Mouse (Mus musculus) macrophage (primary cell): Measurements from ENCODE around the gene Ctnna2. TPM values are rescaled to one million over a fixed set of nuclear protein-coding genes. Genes with fewer than 3 reads are reported as not detected.

Experiments
- H3K27ac ChIP-seq: fragments of 350-480 bp; formaldehyde crosslinking; 2 replicates; pipeline ENCODE4 v1.9.0; 2021
- H3K36me3 ChIP-seq: fragments of 350-480 bp; formaldehyde crosslinking; 2 replicates; pipeline ENCODE4 v1.9.0; 2021; ENCODE audit errors: inconsistent target
- H3K4me3 ChIP-seq: fragments of 350-480 bp; formaldehyde crosslinking; 2 replicates; pipeline ENCODE4 v1.9.0; 2021; ENCODE audit errors: inconsistent target
- H3K79me2 ChIP-seq: fragments of 350-480 bp; formaldehyde crosslinking; 2 replicates; pipeline ENCODE4 v1.9.0; 2021; ENCODE audit errors: inconsistent target
- WGBS: methylation state at CpG from one replicate; pipeline ENCODE4 v1.1.7; 2026; ENCODE audit warnings: inconsistent platforms; ENCODE audit not compliant: missing documents; 5-methylcytosine and 5-hydroxymethylcytosine counted together
- polyA plus RNA-seq: library from polyadenylated mRNA; stranded (reverse); fragments of 250-400 nt; gene quantifications from 3 replicates; pipeline ENCODE4 v1.2.4, GENCODE M21; 2018; ENCODE audit warnings: inconsistent platforms

The Ctnna2 gene
- polyA plus RNA-seq, 1 experiment from 2014 or later = not detected

DNA sequence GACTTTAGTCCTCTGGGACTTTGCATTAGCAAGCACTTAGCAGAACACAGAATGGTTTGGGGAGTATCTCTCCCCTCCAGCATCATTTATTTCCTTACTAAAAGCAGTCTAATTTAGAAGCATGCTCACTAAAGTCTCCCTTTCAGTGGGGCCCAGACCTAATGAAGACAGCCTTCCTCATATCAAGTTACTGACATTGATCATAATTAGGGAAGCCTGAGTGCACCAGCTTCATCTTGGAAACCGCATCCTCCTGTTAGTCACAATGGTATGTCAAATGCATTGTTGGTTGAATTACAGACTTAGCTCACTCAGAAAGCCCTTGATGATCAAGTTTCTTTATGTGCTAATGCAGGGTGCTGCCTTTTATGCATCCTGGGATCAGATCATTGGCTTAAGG is 236.5 kb downstream of the Ctnna2 start:
- Histone ChIP-seq H3K4me3 (no peak overlapping the region), H3K36me3 (no peaks in the 10 kb centered on the region), H3K27ac (no peak overlapping the region), H3K79me2 (no peaks in the 10 kb centered on the region)
- WGBS = 75% methylated on average over 1 of the region's 1 CpGs

DNA sequence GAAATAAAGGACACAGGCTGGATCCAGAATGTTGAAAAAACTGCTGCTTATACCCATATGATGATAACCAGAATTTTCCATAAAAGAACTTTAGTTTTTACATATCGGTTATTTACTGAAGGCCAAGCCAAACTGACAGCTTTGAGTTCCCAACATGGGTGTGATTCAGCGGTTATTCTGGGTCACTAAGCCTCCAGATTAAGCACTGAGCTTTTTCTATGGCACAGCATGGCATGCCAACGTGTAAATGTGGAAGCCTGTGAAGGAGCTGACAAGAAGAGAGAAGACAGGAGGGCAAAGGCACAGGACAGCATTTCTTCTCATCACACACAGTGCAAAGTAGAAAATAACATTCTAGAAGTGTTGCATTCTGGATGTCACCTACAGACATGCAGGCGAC is 240.9 kb downstream of the Ctnna2 start:
- H3K36me3 ChIP-seq = no peaks in the 10 kb centered on the region

GRCm38 (mm10) chr6:77724952-77725299 is 254.6 kb downstream of the Ctnna2 start:
- H3K4me3 ChIP-seq = no peak overlapping the region
- no peak overlapping the region for H3K27ac ChIP-seq
- H3K79me2 ChIP-seq = no peaks in the 10 kb centered on the region
- WGBS = 73% methylated on average over 2 of the region's 2 CpGs
- no peaks in the 10 kb centered on the region for H3K36me3 ChIP-seq

More for the DNA sequence above, 240.9 kb downstream of the Ctnna2 start:
- Histone ChIP-seq H3K4me3 (no peak overlapping the region), H3K27ac (no peak overlapping the region), H3K79me2 (no peaks in the 10 kb centered on the region)
- 73% methylated on average over 4 of the region's 4 CpGs for WGBS

DNA sequence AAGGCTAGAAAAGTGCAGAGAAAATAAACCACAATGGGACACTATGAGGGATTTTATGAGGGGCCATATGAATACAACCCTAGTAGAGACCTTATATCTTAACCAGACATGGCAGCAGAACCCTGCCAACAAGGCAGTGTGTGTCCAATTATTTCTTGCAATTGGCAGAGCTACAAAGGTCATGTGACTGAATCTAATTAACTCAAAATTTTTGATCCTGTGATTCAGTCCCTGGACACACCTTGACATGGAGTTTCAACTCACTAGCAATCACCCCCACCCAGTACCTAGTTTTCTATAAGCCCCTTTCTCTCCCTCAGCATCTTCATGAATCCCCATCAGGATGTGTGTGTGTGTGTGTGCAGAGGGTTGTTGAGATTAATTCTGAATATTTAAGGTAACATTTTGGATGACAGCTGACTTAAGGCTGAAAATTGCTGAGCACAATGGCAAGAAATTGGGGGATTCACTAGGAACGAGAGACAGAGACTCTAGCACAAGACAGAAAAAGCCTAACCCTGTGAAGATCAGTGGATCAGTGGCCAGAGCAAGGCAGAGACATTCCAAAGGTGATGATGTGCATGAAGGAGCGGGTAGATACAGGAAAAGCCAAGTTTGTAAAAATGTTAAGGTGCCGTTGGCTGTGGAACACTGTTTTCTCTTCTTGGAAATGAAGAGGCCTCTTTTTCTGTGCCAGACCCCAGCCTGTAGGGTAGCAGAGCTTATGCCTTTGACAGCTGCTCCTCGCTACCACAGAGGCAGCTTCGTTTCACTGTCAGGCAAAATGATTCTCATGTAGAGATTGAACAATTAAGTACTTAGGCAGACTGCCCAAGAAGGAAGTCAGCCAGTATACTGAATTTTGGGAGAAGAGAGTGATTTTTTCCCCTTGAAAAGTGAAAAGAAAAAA is 255.2 kb downstream of the Ctnna2 start:
- Histone ChIP-seq H3K79me2 (no peaks in the 10 kb centered on the region), H3K4me3 (no peak overlapping the region), H3K36me3 (no peaks in the 10 kb centered on the region), H3K27ac (no peak overlapping the region)
- 64% methylated on average over 5 of the region's 5 CpGs for WGBS

- Histone ChIP-seq H3K36me3 (no peaks in the 10 kb centered on the region), H3K79me2 (no peaks in the 10 kb centered on the region), H3K4me3 (no peak overlapping the region), H3K27ac (no peak overlapping the region)
Measured at GRCm38 (mm10) chr6:77694093-77694492, 285.4 kb downstream of the Ctnna2 start.

- WGBS = 67% methylated on average over 1 of the region's 1 CpGs
Measured at GRCm38 (mm10) chr6:77687173-77687572, 292.3 kb downstream of the Ctnna2 start.

DNA sequence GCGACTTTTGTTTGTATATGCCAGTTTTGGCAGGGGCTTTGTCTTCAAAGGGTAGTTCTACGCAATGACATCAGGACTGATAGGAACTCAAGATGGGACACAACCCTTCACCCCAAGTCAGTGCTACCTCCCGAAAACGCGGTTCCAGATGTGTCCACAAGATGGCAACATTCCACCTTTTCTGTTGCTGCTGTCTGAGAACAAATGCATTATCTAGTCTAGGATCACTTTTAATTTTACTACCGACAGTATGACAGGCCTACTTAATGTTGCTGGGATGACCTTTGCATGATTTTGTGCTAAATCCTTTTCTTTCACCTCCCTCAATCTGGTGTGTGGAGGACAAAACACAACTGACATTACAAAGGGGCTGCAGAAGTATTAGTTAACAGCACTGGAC is 329.4 kb downstream of the Ctnna2 start:
- no peak overlapping the region for H3K27ac ChIP-seq
- 16% methylated on average over 6 of the region's 6 CpGs for WGBS
- no peaks in the 10 kb centered on the region for H3K79me2 ChIP-seq
- no peak overlapping the region for H3K4me3 ChIP-seq
- H3K36me3 ChIP-seq = no peaks in the 10 kb centered on the region

More at GRCm38 (mm10) chr6:77687173-77687572, 292.3 kb downstream of the Ctnna2 start:
- no peak overlapping the region for H3K4me3 ChIP-seq
- H3K27ac ChIP-seq = no peak overlapping the region
- H3K79me2 ChIP-seq = no peaks in the 10 kb centered on the region
- no peaks in the 10 kb centered on the region for H3K36me3 ChIP-seq

DNA sequence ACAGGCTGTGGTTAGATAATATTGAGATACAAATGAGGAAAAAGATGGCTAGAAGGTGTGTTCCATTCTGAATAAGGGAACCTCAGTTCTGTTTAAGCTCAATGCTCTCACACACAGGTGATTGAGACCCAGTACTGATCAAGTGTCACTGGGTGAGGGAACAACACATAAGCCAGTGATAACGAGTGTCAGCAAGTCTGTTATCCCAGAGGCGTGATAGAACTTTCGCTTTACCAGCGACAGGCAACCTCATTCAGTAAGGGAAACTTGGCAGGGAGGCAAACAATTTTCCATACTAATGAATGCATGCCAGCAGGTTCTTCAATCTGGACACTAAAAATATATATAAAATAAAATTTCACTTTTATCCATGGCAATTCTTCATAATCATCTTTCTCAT is 334.9 kb downstream of the Ctnna2 start:
- H3K4me3 ChIP-seq = no peak overlapping the region
- no peak overlapping the region for H3K27ac ChIP-seq
- no peaks in the 10 kb centered on the region for H3K79me2 ChIP-seq
- WGBS = 85% methylated on average over 4 of the region's 4 CpGs
- H3K36me3 ChIP-seq = no peaks in the 10 kb centered on the region

- Histone ChIP-seq H3K27ac (no peak overlapping the region), H3K4me3 (no peak overlapping the region), H3K36me3 (no peaks in the 10 kb centered on the region), H3K79me2 (no peaks in the 10 kb centered on the region)
- 91% methylated on average over 2 of the region's 2 CpGs for WGBS
Measured at GRCm38 (mm10) chr6:77638784-77639183, 340.7 kb downstream of the Ctnna2 start.

DNA sequence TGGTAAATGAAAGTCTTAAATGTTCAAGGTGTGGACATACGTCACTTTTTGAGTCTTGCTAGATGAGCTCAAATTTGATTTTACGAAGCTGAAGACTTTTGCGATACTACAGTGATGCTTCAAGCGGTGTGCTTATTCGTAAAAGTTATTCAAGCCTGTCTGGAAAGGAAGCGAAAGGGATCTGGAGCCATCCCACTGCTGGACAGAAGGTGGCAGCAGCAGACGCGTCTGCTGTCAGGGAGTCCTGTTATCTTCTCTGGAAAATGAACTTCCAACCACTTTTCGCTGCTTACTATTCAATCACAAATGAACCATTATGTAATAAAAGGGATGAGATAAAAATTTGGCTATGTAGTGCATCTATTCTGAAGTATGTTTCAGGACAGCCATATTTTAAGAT is 345.5 kb downstream of the Ctnna2 start:
- H3K36me3 ChIP-seq = no peaks in the 10 kb centered on the region
- no peak overlapping the region for H3K4me3 ChIP-seq
- no peak overlapping the region for H3K27ac ChIP-seq
- WGBS = 41% methylated on average over 9 of the region's 9 CpGs
- H3K79me2 ChIP-seq = no peaks in the 10 kb centered on the region

- Histone ChIP-seq H3K4me3 (no peak overlapping the region), H3K36me3 (no peaks in the 10 kb centered on the region), H3K27ac (no peak overlapping the region), H3K79me2 (no peaks in the 10 kb centered on the region)
- 51% methylated on average over 7 of the region's 7 CpGs for WGBS
Measured at GRCm38 (mm10) chr6:77628573-77629192, 350.8 kb downstream of the Ctnna2 start.

- WGBS = 90% methylated on average over 13 of the region's 14 CpGs
- Histone ChIP-seq H3K27ac (no peak overlapping the region), H3K36me3 (no peaks in the 10 kb centered on the region), H3K4me3 (no peak overlapping the region), H3K79me2 (no peaks in the 10 kb centered on the region)
Measured at GRCm38 (mm10) chr6:77604642-77605392, 374.7 kb downstream of the Ctnna2 start.

DNA sequence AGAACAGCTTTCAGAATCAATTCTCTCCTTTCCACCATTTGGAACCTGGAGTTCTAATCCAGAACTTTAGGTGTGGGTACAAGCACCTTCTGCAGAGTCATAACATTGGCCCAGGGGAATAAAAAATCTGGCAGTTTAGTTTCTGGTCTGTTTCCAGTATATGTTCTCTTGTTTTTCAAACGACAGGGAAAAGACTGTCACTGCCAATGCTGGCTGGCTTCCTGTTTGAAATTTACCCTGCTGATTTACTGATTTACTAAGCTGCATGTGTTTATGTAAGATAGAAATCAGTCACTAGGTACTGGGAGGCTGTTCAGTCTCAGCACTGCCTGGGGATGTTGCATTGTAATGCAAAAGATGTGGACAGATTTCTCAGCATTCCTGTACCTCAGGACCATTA is 375.6 kb downstream of the Ctnna2 start:
- Histone ChIP-seq H3K4me3 (no peak overlapping the region), H3K79me2 (no peaks in the 10 kb centered on the region), H3K36me3 (no peaks in the 10 kb centered on the region), H3K27ac (no peak overlapping the region)
- WGBS = 0% methylated on average over 1 of the region's 1 CpGs

DNA sequence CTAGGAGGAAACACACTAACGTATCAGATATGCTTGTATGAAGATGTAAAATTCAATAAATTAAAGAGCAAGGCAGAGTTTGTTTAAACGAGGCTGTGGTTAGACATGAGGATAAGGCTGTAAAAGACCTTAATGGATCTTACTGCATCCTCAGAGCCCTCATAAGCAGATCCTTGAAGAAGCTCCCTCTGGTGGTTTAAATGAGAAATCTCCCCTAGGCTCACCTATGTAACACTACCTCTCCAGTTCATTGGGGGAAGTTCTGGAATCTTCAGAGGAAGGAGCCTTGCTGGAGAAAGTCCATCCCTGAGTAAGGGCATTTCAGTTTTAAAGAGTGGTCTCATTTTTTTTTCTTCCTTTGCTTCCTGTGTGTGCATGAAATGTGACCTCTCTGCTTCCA is 380.3 kb downstream of the Ctnna2 start:
- 18% methylated on average over 2 of the region's 2 CpGs for WGBS
- no peaks in the 10 kb centered on the region for H3K79me2 ChIP-seq
- no peak overlapping the region for H3K4me3 ChIP-seq
- H3K27ac ChIP-seq = no peak overlapping the region
- H3K36me3 ChIP-seq = no peaks in the 10 kb centered on the region

DNA sequence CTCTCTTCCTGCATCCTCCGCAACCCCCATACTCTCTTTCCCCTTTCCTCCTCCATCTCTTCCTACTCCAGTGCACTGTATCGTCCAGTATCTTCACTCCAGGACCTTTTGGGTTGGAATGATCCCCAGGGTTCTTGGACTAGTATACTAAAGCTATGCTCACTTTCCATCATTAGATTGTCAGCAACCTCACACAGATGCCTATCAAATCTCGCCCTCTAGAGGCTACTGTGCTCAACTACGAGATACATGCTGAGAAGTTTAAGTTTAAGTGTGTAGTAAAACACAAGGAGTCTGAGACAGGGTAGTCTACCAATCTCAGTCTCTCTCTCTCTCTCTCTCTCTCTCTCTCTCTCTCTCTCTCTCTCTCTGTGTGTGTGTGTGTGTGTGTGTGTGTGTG is 396.9 kb downstream of the Ctnna2 start:
- no peaks in the 10 kb centered on the region for H3K79me2 ChIP-seq
- 41% methylated on average over 4 of the region's 4 CpGs for WGBS
- no peak overlapping the region for H3K4me3 ChIP-seq
- no peaks in the 10 kb centered on the region for H3K36me3 ChIP-seq
- no peak overlapping the region for H3K27ac ChIP-seq
